Mouse (Mus musculus) kidney, adult 2 months (tissue): ENCODE results near the gene Atp13a1.

Source experiments
- CTCF ChIP-seq: fragments of 200-500 bp; conservative IDR thresholded peaks from 2 replicates; pipeline ENCODE4 v1.5.1; 2011; ENCODE audit warnings: low read depth, mild to moderate bottlenecking, control low read depth, low read length, moderate library complexity, mixed read lengths; ENCODE audit not compliant: insufficient read depth, insufficient read length
- POLR2A ChIP-seq: fragments of 200-500 bp; IDR thresholded peaks from one replicate; pipeline ENCODE4 v1.6.1; 2011; ENCODE audit warnings: low read depth, low read length, control low read depth

DNA sequence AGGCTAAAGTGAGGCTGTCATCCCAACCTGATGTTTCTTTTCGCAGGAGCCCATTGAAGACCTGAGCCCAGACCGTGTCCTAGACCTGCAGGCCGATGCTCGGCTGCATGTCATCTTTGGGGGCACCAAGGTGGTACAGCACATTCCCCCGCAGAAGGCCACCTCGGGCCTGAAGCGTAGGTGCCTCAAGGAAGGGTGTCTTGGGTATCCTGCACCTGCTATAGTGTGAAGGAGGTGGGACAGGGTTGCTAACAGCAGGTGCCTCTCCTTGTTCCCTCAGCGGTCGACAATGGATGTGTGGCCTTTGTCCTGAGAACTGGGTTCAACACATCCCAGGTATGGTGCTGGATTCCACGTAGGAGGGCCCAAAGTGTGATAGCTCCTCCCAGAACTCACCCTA is 6.7 kb downstream of the Atp13a1 start:
- no peak for TF ChIP-seq POLR2A
- no peak for TF ChIP-seq CTCF
